Mouse (Mus musculus): ENCODE measurements around the gene AI661453.

AI661453 gene

GRCm38 (mm10) chr17:47441296-47442051, 5.1 kb downstream of the AI661453 start:
- DNase-seq (ENCODE audit: low spot score), result no peak

- no peak for DNase-seq (ENCODE audit: low spot score)
Observed at GRCm38 (mm10) chr17:47442271-47442670, 5.9 kb downstream of the AI661453 start.

- DNase-seq (ENCODE audit: low spot score), result no peak
Observed at GRCm38 (mm10) chr17:47444113-47444512, 7.7 kb downstream of the AI661453 start.

- no peak for DNase-seq (ENCODE audit: low spot score)
Observed at GRCm38 (mm10) chr17:47445518-47445917, 9.1 kb downstream of the AI661453 start.

- no peak for DNase-seq (ENCODE audit: low spot score)
Observed at GRCm38 (mm10) chr17:47446025-47446424, 9.6 kb downstream of the AI661453 start.

GRCm38 (mm10) chr17:47446561-47446960, 10.1 kb downstream of the AI661453 start:
- no peak for DNase-seq (ENCODE audit: low spot score)

- no peak for DNase-seq (ENCODE audit: low spot score)
Observed at GRCm38 (mm10) chr17:47448523-47449372, 12.3 kb downstream of the AI661453 start.

- no peak for DNase-seq (ENCODE audit: low spot score)
Observed at GRCm38 (mm10) chr17:47449432-47449831, 13.0 kb downstream of the AI661453 start.

GRCm38 (mm10) chr17:47450239-47450638, 13.8 kb downstream of the AI661453 start:
- no peak for DNase-seq (ENCODE audit: low spot score)

- DNase-seq (ENCODE audit: low spot score), result no peak
Observed at GRCm38 (mm10) chr17:47450880-47451565, 14.6 kb downstream of the AI661453 start.

- no peak for DNase-seq (ENCODE audit: low spot score)
Observed at GRCm38 (mm10) chr17:47452886-47453285, 16.5 kb downstream of the AI661453 start.

GRCm38 (mm10) chr17:47454675-47455074, 18.3 kb downstream of the AI661453 start:
- DNase-seq (ENCODE audit: low spot score), result no peak

- DNase-seq (ENCODE audit: low spot score), result no peak
Observed at GRCm38 (mm10) chr17:47458310-47458709, 21.9 kb downstream of the AI661453 start.

- no peak for DNase-seq (ENCODE audit: low spot score)
Observed at GRCm38 (mm10) chr17:47458936-47459335, 22.5 kb downstream of the AI661453 start.

- DNase-seq (ENCODE audit: low spot score), result peak; percentile 80
Observed at GRCm38 (mm10) chr17:47459341-47459919, 23.0 kb downstream of the AI661453 start.

GRCm38 (mm10) chr17:47461688-47462087, 25.3 kb downstream of the AI661453 start:
- no peak for DNase-seq (ENCODE audit: low spot score)

GRCm38 (mm10) chr17:47462209-47462608, 25.8 kb downstream of the AI661453 start:
- DNase-seq (ENCODE audit: low spot score), result no peak

- no peak for DNase-seq (ENCODE audit: low spot score)
Observed at GRCm38 (mm10) chr17:47462728-47463388, 26.4 kb downstream of the AI661453 start.

GRCm38 (mm10) chr17:47464248-47464965, 28.0 kb downstream of the AI661453 start:
- DNase-seq (ENCODE audit: low spot score), result no peak

GRCm38 (mm10) chr17:47465016-47465415, 28.6 kb downstream of the AI661453 start:
- DNase-seq (ENCODE audit: low spot score), result no peak

- DNase-seq (ENCODE audit: low spot score), result no peak
Observed at GRCm38 (mm10) chr17:47466284-47466683, 29.9 kb downstream of the AI661453 start.
